Mouse (Mus musculus) ovary, adult 18-20 months (tissue): ENCODE measurements around the gene Art4.
"Not testable (repeated sequence)": the region's sequence is repeated elsewhere in the genome, so short reads cannot be mapped to it uniquely, and the experiment has no call there.

Experiments used
- DNase-seq: peaks from one replicate; pipeline ENCODE4 v3.0.0; 2022; ENCODE audit warnings: low spot score, mixed read lengths

Art4 gene

GRCm38 (mm10) chr6:136857186-136857872 lies at the start of gene Art4:
Art4 (minus strand) TSS chr6:136857733.
- peak; percentile 49 for DNase-seq

GRCm38 (mm10) chr6:136906937-136907293 lies 49.4 kb upstream of the Art4 start:
- DNase-seq = no peak

- no peak for DNase-seq
Measured at GRCm38 (mm10) chr6:136906283-136906936, 48.9 kb upstream of the Art4 start.

GRCm38 (mm10) chr6:136903885-136904470 lies 46.4 kb upstream of the Art4 start:
- DNase-seq = no peak

GRCm38 (mm10) chr6:136902527-136902926 lies 45.0 kb upstream of the Art4 start:
- DNase-seq = no peak

- DNase-seq = no peak
Measured at GRCm38 (mm10) chr6:136901010-136901409, 43.5 kb upstream of the Art4 start.

GRCm38 (mm10) chr6:136900369-136901009 lies 43.0 kb upstream of the Art4 start:
- no peak for DNase-seq

GRCm38 (mm10) chr6:136898954-136899353 lies 41.4 kb upstream of the Art4 start:
- DNase-seq = no peak

GRCm38 (mm10) chr6:136898222-136898621 lies 40.7 kb upstream of the Art4 start:
- DNase-seq = no peak

GRCm38 (mm10) chr6:136897789-136898188 lies 40.3 kb upstream of the Art4 start:
- DNase-seq = no peak

- peak; percentile 20 for DNase-seq
Measured at GRCm38 (mm10) chr6:136894532-136895339, 37.2 kb upstream of the Art4 start.

- no peak for DNase-seq
Measured at GRCm38 (mm10) chr6:136892002-136892401, 34.5 kb upstream of the Art4 start.

GRCm38 (mm10) chr6:136889554-136889953 lies 32.0 kb upstream of the Art4 start:
- no peak for DNase-seq

- DNase-seq = no peak
Measured at GRCm38 (mm10) chr6:136889067-136889466, 31.5 kb upstream of the Art4 start.

- peak; percentile 51 for DNase-seq
Measured at GRCm38 (mm10) chr6:136887854-136888253, 30.3 kb upstream of the Art4 start.

- DNase-seq = not testable (repeated sequence)
Measured at GRCm38 (mm10) chr6:136884766-136885165, 27.2 kb upstream of the Art4 start.

- DNase-seq = no peak
Measured at GRCm38 (mm10) chr6:136883961-136884360, 26.4 kb upstream of the Art4 start.

- no peak for DNase-seq
Measured at GRCm38 (mm10) chr6:136883431-136883915, 25.9 kb upstream of the Art4 start.

GRCm38 (mm10) chr6:136881678-136882077 lies 24.1 kb upstream of the Art4 start:
- no peak for DNase-seq

GRCm38 (mm10) chr6:136875670-136876069 lies 18.1 kb upstream of the Art4 start, which contains the start of gene Mgp:
Mgp (minus strand) TSS chr6:136875823.
- DNase-seq = peak; percentile 52

- no peak for DNase-seq
Measured at GRCm38 (mm10) chr6:136874599-136874998, 17.1 kb upstream of the Art4 start.

- DNase-seq = no peak
Measured at GRCm38 (mm10) chr6:136868921-136869320, 11.4 kb upstream of the Art4 start.
